Mouse (Mus musculus) small intestine, adult 2 months (tissue): ENCODE data around the gene Mrc2.

Experiments used
- CTCF ChIP-seq: fragments of 200-500 bp; IDR thresholded peaks from 2 replicates; pipeline ENCODE4 v1.5.1; 2012; ENCODE audit warnings: low read depth, mild to moderate bottlenecking, control low read depth, inconsistent platforms, low read length, moderate library complexity, mixed read lengths; ENCODE audit not compliant: insufficient replicate concordance, insufficient read length; ENCODE audit errors: extremely low read depth
- POLR2A ChIP-seq: fragments of 200-500 bp; IDR thresholded peaks from 2 replicates; pipeline ENCODE4 v1.6.1; 2012; ENCODE audit warnings: low read depth, mild to moderate bottlenecking, control low read depth, inconsistent platforms, low read length, moderate library complexity

GRCm38 (mm10) chr11:105329962-105330361 lies 37.5 kb downstream of the Mrc2 start:
- TF ChIP-seq CTCF (no peak), POLR2A (no peak)
